Mouse (Mus musculus): ENCODE measurements around the gene Nabp1.
A peak's percentile ranks its signal among the peaks of the same experiment; 100 is the strongest.

- TF ChIP-seq CTCF (IDR thresholded peaks at IDR 0.05; ENCODE audit: low read depth) (peak; percentile 61), EP300 (IDR thresholded peaks at IDR 0.05; ENCODE audit: low read depth) (0 out of 2 replicates have a peak, but pooled peaks have one; percentile 43)
These were observed at the start of gene Nabp1 for GRCm38 (mm10) chr1:51478262-51479026.
